Mouse (Mus musculus): ENCODE measurements around the gene Atn1. TPM values are rescaled to one million over a fixed set of nuclear protein-coding genes. Genes with fewer than 3 reads are reported as not detected.
A peak's percentile ranks its signal among the peaks of the same experiment; 100 is the strongest.

The Atn1 gene
- polyA plus RNA-seq, 1 experiment from 2014 or later, result 17.5 TPM

- Histone ChIP-seq H3K9me3 (ENCODE audit: control insufficient read depth, low read length) (no peaks in the 10 kb centered on the region), H3K36me3 (ENCODE audit: control insufficient read depth, insufficient read depth, low read length) (peaks cover 21% of the 10 kb centered on the region), H3K4me1 (ENCODE audit: control insufficient read depth, insufficient read depth, low read length) (peaks cover 28% of the 10 kb centered on the region), H3K27me3 (ENCODE audit: control insufficient read depth, insufficient read depth, low read length) (no peaks in the 10 kb centered on the region), H3K4me2 (replicated peaks; ENCODE audit: low read depth, low read length) (no peak overlapping the region), H3K9ac (ENCODE audit: low read depth, low read length) (peak overlapping the region; percentile 9; the same call in 1 of the 2 replicates), H3K4me3 (ENCODE audit: low read length) (no peak overlapping the region), H3K27ac (ENCODE audit: low read depth, low read length) (no peak overlapping the region; the same call in 1 of the 2 replicates)
- ATAC-seq (ENCODE audit: low FRiP score, low TSS enrichment), result no peak
- 81% methylated on average over 10 of the region's 10 CpGs for WGBS
These were observed 17.0 kb downstream of the Atn1 start for GRCm38 (mm10) chr6:124739231-124739796.

GRCm38 (mm10) chr6:124738511-124739023 is 17.8 kb downstream of the Atn1 start, which contains the start of gene Ptpn6:
Ptpn6 (minus strand) TSS chr6:124738714.
- Histone ChIP-seq H3K4me2 (replicated peaks; ENCODE audit: low read depth, low read length) (peak within 1 kb of the TSS; percentile 22; the same call in 1 of the 2 replicates), H3K4me1 (ENCODE audit: control insufficient read depth, insufficient read depth, low read length) (peaks cover 28% of the 10 kb centered on the region), H3K9ac (ENCODE audit: low read depth, low read length) (peak within 1 kb of the TSS; percentile 9), H3K9me3 (ENCODE audit: control insufficient read depth, low read length) (no peaks in the 10 kb centered on the region), H3K27me3 (ENCODE audit: control insufficient read depth, insufficient read depth, low read length) (no peaks in the 10 kb centered on the region), H3K36me3 (ENCODE audit: control insufficient read depth, insufficient read depth, low read length) (peaks cover 13% of the 10 kb centered on the region), H3K27ac (ENCODE audit: low read depth, low read length) (peak within 1 kb of the TSS; percentile 56; the same call in 1 of the 2 replicates), H3K4me3 (ENCODE audit: low read length) (no peak within 1 kb of the TSS)
- peak; percentile 26; the same call in 1 of the 2 replicates for ATAC-seq (ENCODE audit: low FRiP score, low TSS enrichment)
- WGBS, result 22% methylated on average over 15 of the region's 15 CpGs

- H3K4me2 ChIP-seq (replicated peaks; ENCODE audit: low read depth, low read length), result no peak overlapping the region
- no peak overlapping the region for H3K9ac ChIP-seq (ENCODE audit: low read depth, low read length)
- H3K4me3 ChIP-seq (ENCODE audit: low read length), result no peak overlapping the region
- peaks cover 3% of the 10 kb centered on the region; the same call in 1 of the 2 replicates for H3K36me3 ChIP-seq (ENCODE audit: control insufficient read depth, insufficient read depth, low read length)
- H3K4me1 ChIP-seq (ENCODE audit: control insufficient read depth, insufficient read depth, low read length), result peaks cover 34% of the 10 kb centered on the region
- H3K9me3 ChIP-seq (ENCODE audit: control insufficient read depth, low read length), result no peaks in the 10 kb centered on the region
- no peak for ATAC-seq (ENCODE audit: low FRiP score, low TSS enrichment)
- WGBS, result 91% methylated on average over 11 of the region's 11 CpGs
- H3K27ac ChIP-seq (ENCODE audit: low read depth, low read length), result no peak overlapping the region
- no peaks in the 10 kb centered on the region for H3K27me3 ChIP-seq (ENCODE audit: control insufficient read depth, insufficient read depth, low read length)
These were observed 19.3 kb downstream of the Atn1 start for GRCm38 (mm10) chr6:124737040-124737439.

- H3K27me3 ChIP-seq (ENCODE audit: control insufficient read depth, insufficient read depth, low read length), result no peaks in the 10 kb centered on the region
- ATAC-seq (ENCODE audit: low FRiP score, low TSS enrichment), result no peak
- H3K9ac ChIP-seq (ENCODE audit: low read depth, low read length), result no peak overlapping the region
- H3K9me3 ChIP-seq (ENCODE audit: control insufficient read depth, low read length), result no peaks in the 10 kb centered on the region
- peaks cover 23% of the 10 kb centered on the region for H3K4me1 ChIP-seq (ENCODE audit: control insufficient read depth, insufficient read depth, low read length)
- H3K4me3 ChIP-seq (ENCODE audit: low read length), result no peak overlapping the region
- no peak overlapping the region for H3K27ac ChIP-seq (ENCODE audit: low read depth, low read length)
- peaks cover 3% of the 10 kb centered on the region; the same call in 1 of the 2 replicates for H3K36me3 ChIP-seq (ENCODE audit: control insufficient read depth, insufficient read depth, low read length)
- no peak overlapping the region for H3K4me2 ChIP-seq (replicated peaks; ENCODE audit: low read depth, low read length)
- 89% methylated on average over 3 of the region's 3 CpGs for WGBS
These were observed 21.9 kb downstream of the Atn1 start for GRCm38 (mm10) chr6:124734417-124734816.

GRCm38 (mm10) chr6:124732476-124733370 is 23.6 kb downstream of the Atn1 start:
- H3K9ac ChIP-seq (ENCODE audit: low read depth, low read length), result no peak overlapping the region; the same call in 1 of the 2 replicates
- H3K4me2 ChIP-seq (replicated peaks; ENCODE audit: low read depth, low read length), result 0 out of 2 replicates have a peak overlapping the region, but pooled peaks have one; percentile 8
- 0 out of 2 replicates have a peak, but pooled peaks cover 7% of the 10 kb centered on the region for H3K4me1 ChIP-seq (ENCODE audit: control insufficient read depth, insufficient read depth, low read length)
- no peak overlapping the region for H3K27ac ChIP-seq (ENCODE audit: low read depth, low read length)
- peak overlapping the region; percentile 9; the same call in 1 of the 2 replicates for H3K4me3 ChIP-seq (ENCODE audit: low read length)
- no peaks in the 10 kb centered on the region for H3K9me3 ChIP-seq (ENCODE audit: control insufficient read depth, low read length)
- ATAC-seq (ENCODE audit: low FRiP score, low TSS enrichment), result peak; percentile 36; the same call in 1 of the 2 replicates
- H3K27me3 ChIP-seq (ENCODE audit: control insufficient read depth, insufficient read depth, low read length), result no peaks in the 10 kb centered on the region
- 41% methylated on average over 19 of the region's 19 CpGs for WGBS
- H3K36me3 ChIP-seq (ENCODE audit: control insufficient read depth, insufficient read depth, low read length), result no peaks in the 10 kb centered on the region

GRCm38 (mm10) chr6:124731038-124731437 is 25.3 kb downstream of the Atn1 start:
- Histone ChIP-seq H3K9ac (ENCODE audit: low read depth, low read length) (no peak overlapping the region), H3K4me3 (ENCODE audit: low read length) (no peak overlapping the region), H3K4me2 (replicated peaks; ENCODE audit: low read depth, low read length) (no peak overlapping the region), H3K4me1 (ENCODE audit: control insufficient read depth, insufficient read depth, low read length) (0 out of 2 replicates have a peak, but pooled peaks cover 7% of the 10 kb centered on the region), H3K9me3 (ENCODE audit: control insufficient read depth, low read length) (no peaks in the 10 kb centered on the region), H3K27ac (ENCODE audit: low read depth, low read length) (no peak overlapping the region), H3K36me3 (ENCODE audit: control insufficient read depth, insufficient read depth, low read length) (no peaks in the 10 kb centered on the region), H3K27me3 (ENCODE audit: control insufficient read depth, insufficient read depth, low read length) (no peaks in the 10 kb centered on the region)
- no peak for ATAC-seq (ENCODE audit: low FRiP score, low TSS enrichment)
- WGBS, result 88% methylated on average over 7 of the region's 7 CpGs

GRCm38 (mm10) chr6:124729850-124730705 is 26.2 kb downstream of the Atn1 start:
- no peak for ATAC-seq (ENCODE audit: low FRiP score, low TSS enrichment)
- H3K9me3 ChIP-seq (ENCODE audit: control insufficient read depth, low read length), result no peaks in the 10 kb centered on the region
- H3K36me3 ChIP-seq (ENCODE audit: control insufficient read depth, insufficient read depth, low read length), result no peaks in the 10 kb centered on the region
- 86% methylated on average over 8 of the region's 8 CpGs for WGBS
- H3K4me3 ChIP-seq (ENCODE audit: low read length), result no peak overlapping the region
- no peak overlapping the region for H3K9ac ChIP-seq (ENCODE audit: low read depth, low read length)
- H3K27ac ChIP-seq (ENCODE audit: low read depth, low read length), result no peak overlapping the region
- H3K4me2 ChIP-seq (replicated peaks; ENCODE audit: low read depth, low read length), result no peak overlapping the region
- 0 out of 2 replicates have a peak, but pooled peaks cover 7% of the 10 kb centered on the region for H3K4me1 ChIP-seq (ENCODE audit: control insufficient read depth, insufficient read depth, low read length)
- H3K27me3 ChIP-seq (ENCODE audit: control insufficient read depth, insufficient read depth, low read length), result no peaks in the 10 kb centered on the region

GRCm38 (mm10) chr6:124728621-124729020 is 27.7 kb downstream of the Atn1 start:
- 90% methylated on average over 10 of the region's 10 CpGs for WGBS

More at GRCm38 (mm10) chr6:124728621-124729020, 27.7 kb downstream of the Atn1 start:
- Histone ChIP-seq H3K4me3 (ENCODE audit: low read length) (no peak overlapping the region), H3K36me3 (ENCODE audit: control insufficient read depth, insufficient read depth, low read length) (no peaks in the 10 kb centered on the region), H3K9ac (ENCODE audit: low read depth, low read length) (no peak overlapping the region), H3K4me1 (ENCODE audit: control insufficient read depth, insufficient read depth, low read length) (0 out of 2 replicates have a peak, but pooled peaks cover 7% of the 10 kb centered on the region), H3K27me3 (ENCODE audit: control insufficient read depth, insufficient read depth, low read length) (no peaks in the 10 kb centered on the region), H3K9me3 (ENCODE audit: control insufficient read depth, low read length) (no peaks in the 10 kb centered on the region), H3K4me2 (replicated peaks; ENCODE audit: low read depth, low read length) (no peak overlapping the region), H3K27ac (ENCODE audit: low read depth, low read length) (no peak overlapping the region)
- 0 out of 2 replicates have a peak, but pooled peaks have one; percentile 20 for ATAC-seq (ENCODE audit: low FRiP score, low TSS enrichment)
